ENCODE assay signal across 22 mouse cellular contexts in genomic region chr2:93364951-93365350, GRCm38 (mm10).
"Had no signal": no experiment of that assay in that cellular context is flagged by ENCODE, and none has a peak within 500 bp of the region (broad histone marks: within the 10 kb centered on the region; RNA-seq: fewer than 3 reads in every experiment).

No protein-coding gene starts in this region.

- H3K4me2 ChIP-seq: limb, embryonic 13.5 days; liver, embryonic 12.5 days; liver, embryonic 15.5 days; lung, embryonic 15.5 days; midbrain, embryonic 11.5 days; neural tube, embryonic 12.5 days; neural tube, embryonic 15.5 days had no signal

- H3K9ac ChIP-seq: limb, embryonic 13.5 days; liver, embryonic 12.5 days; liver, embryonic 15.5 days; lung, embryonic 15.5 days; neural tube, embryonic 12.5 days; neural tube, embryonic 15.5 days had no signal

- H3K27me3 ChIP-seq: lung, embryonic 15.5 days; neural tube, embryonic 12.5 days; neural tube, embryonic 15.5 days had no signal

- H3K27ac ChIP-seq: kidney, postnatal 0 days; layer of hippocampus, adult 2 months; limb, embryonic 13.5 days; liver, embryonic 12.5 days; liver, embryonic 15.5 days; lung, embryonic 15.5 days; neural tube, embryonic 12.5 days; neural tube, embryonic 15.5 days had no signal

- H3K36me3 ChIP-seq: limb, embryonic 13.5 days; liver, embryonic 12.5 days; liver, embryonic 15.5 days; lung, embryonic 15.5 days; neural tube, embryonic 12.5 days; neural tube, embryonic 15.5 days had no signal

- H3K4me3 ChIP-seq: layer of hippocampus, adult 2 months; limb, embryonic 13.5 days; liver, embryonic 12.5 days; liver, embryonic 15.5 days; lung, embryonic 15.5 days; megakaryocyte, embryonic 14.5 days; neural tube, embryonic 12.5 days; neural tube, embryonic 15.5 days had no signal

- H3K9me3 ChIP-seq: limb, embryonic 13.5 days; liver, embryonic 12.5 days; liver, embryonic 15.5 days; lung, embryonic 15.5 days; neural tube, embryonic 12.5 days; neural tube, embryonic 15.5 days had no signal

- DNase-seq: kidney, adult 2 months; kidney, postnatal 25 days; layer of hippocampus, adult 9-11 months; liver; lung, adult 18-20 months; lung, postnatal 10 days; lung, postnatal 36 days; midbrain, embryonic 14.5 days; right cerebral cortex, adult 18-20 months; right cerebral cortex, postnatal 25 days; thymus, adult 18-20 months; thymus, postnatal 36 days had no signal

- ATAC-seq: liver, embryonic 12.5 days had no signal
